Mouse (Mus musculus): ENCODE measurements around the gene Tmem150a.

DNA sequence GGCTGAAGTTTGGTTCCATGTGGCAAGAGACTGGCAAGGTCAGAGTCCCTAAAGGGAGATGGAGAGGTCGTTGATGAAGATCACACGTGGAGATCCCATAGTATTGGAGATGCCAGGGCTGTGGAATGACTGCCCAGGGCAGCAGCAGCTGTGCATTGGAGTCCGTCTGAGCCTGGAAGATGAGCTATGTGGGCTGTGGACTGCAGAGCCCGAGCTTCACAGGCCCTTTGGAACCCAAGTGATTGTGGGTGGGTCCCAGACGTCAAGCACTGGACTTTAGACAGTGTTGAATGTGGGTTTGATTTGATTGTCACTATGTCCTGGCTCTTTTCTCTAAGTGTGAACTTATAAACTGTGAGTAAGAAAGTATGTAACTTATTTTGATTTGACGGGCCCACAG lies 9.7 kb downstream of the Tmem150a start:
- no peak for TF ChIP-seq CTCF (conservative IDR thresholded peaks at IDR 0.05; ENCODE audit: low read length)
- no peak for TF ChIP-seq NANOG (IDR thresholded peaks at IDR 0.05; ENCODE audit: borderline replicate concordance, low read length)

Measured in E14TG2a.4 (cell line).